Mouse (Mus musculus): ENCODE measurements around the gene B3galt5.
A peak's percentile ranks its signal among the peaks of the same experiment; 100 is the strongest.
"Not testable (repeated sequence)": the region's sequence is repeated elsewhere in the genome, so short reads cannot be mapped to it uniquely, and the experiment has no call there.

Gene B3galt5

DNA sequence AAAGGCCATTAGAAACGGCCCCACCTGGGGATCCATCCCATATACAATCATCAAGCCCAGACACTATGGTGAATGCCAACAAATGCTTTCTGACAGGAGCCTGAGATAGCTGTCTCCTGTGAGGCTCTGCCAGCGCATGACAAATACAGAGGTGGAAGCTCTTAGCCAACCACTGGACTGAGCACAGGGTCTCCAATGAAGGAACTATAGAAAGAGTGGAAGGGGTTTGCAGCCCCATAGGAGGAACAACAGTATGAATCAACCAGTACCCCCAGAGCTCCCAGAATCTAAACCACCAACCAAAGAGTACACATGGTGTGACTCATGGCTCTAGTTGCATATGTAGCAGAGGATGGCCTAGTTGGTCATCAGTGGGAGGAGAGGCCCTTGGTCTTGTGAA lies 36.1 kb downstream of the B3galt5 start:
- no peak for DNase-seq (ENCODE audit: low spot score)

GRCm38 (mm10) chr16:96272929-96273619 lies 37.5 kb downstream of the B3galt5 start:
- no peak for DNase-seq (ENCODE audit: low spot score)

- no peak for DNase-seq (ENCODE audit: low spot score)
Observed at GRCm38 (mm10) chr16:96276596-96276995, 41.0 kb downstream of the B3galt5 start.

DNA sequence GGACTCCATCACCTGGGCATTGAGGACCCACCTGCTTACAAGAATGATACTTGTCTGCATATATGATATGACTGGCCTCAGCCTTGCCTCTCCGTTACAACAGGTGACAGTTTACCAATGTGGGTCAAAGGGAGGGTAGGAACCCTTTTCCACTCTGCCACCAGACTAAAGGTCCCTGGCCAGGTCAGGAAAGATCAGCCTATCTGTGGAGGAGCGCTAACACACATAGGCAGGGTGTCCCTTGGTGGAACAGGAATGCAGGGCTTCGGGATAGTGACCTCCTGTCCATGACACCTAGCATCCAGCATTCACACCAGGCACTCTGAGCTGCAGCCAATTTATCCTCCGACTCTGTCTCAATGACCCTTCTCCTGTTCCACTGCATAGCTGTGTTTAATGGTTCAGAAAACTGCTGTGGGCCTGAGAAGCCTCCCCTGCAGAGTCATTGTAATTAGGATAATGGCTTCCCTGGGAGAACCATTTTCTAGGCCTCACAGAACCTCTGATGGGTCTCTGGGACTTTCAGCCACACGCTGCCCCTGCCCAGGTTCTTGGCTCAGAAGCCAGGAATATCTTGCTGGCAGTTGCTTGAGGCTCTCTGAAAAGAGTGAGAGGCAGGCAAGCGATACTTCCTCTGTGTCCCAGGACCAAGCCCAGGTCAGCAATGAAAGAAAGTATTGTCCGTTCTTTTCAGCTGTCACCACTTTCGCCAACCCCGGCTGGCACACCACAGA lies 43.1 kb downstream of the B3galt5 start:
- no peak for DNase-seq (ENCODE audit: low spot score)

- peak; percentile 66 for DNase-seq (ENCODE audit: low spot score)
Observed at GRCm38 (mm10) chr16:96280719-96281605, 45.4 kb downstream of the B3galt5 start.

DNA sequence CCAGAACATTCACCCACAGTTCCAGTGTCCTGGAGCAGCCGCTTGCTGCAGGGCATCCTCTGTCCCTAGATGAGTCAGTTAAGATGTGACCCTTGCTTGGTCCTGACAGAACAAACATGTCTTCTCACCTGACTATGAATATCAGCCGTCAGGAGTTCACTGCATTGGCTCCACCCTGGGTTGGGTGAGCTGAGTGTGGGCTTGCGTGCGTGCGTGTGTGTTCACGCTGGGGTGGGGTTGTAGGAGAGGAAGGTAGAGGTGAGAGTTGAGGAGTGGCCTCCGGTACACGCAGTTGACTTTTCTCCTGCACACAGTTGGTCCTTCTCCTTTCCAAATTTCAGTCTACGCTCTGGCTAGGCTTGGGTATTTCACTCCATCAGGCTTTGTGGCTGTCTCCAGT lies 47.0 kb downstream of the B3galt5 start:
- DNase-seq (ENCODE audit: low spot score): no peak

GRCm38 (mm10) chr16:96291885-96292284 lies 56.3 kb downstream of the B3galt5 start:
- DNase-seq (ENCODE audit: low spot score): no peak

DNA sequence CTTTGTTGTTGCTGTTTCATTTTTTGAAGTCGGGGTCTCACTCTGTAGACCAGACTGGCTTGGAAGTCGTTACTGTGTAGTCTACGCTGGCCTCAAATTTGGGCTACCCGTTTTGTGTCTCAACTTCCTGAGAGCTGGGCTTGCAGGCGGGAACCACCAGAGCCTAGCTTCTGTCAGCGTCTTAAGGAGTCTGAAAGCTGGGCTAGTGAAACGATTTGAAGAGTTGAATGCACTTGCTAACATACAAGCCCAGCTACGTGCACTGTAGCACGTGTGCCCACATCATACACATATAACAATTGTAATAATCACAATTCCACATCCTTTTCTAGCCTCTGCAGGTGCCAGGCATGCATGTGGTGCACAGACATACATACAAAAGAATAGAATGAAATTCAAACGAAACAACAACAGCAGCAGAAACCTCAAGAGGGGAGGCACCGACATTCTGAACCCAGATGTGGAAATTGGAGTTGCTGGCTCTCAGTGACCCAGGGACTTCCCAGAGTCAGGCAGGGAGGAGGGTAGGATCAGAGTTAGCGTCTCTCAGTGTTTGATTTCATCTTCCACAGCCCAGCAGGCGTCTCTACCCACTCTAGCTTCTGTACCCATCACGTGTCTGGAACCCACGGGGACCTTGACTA lies 57.1 kb downstream of the B3galt5 start:
- no peak for DNase-seq (ENCODE audit: low spot score)

- no peak for DNase-seq (ENCODE audit: low spot score)
Observed at GRCm38 (mm10) chr16:96298075-96298474, 62.5 kb downstream of the B3galt5 start.

GRCm38 (mm10) chr16:96298574-96298973 lies 63.0 kb downstream of the B3galt5 start:
- no peak for DNase-seq (ENCODE audit: low spot score)

- DNase-seq (ENCODE audit: low spot score): no peak
Observed at GRCm38 (mm10) chr16:96303356-96303755, 67.8 kb downstream of the B3galt5 start.

DNA sequence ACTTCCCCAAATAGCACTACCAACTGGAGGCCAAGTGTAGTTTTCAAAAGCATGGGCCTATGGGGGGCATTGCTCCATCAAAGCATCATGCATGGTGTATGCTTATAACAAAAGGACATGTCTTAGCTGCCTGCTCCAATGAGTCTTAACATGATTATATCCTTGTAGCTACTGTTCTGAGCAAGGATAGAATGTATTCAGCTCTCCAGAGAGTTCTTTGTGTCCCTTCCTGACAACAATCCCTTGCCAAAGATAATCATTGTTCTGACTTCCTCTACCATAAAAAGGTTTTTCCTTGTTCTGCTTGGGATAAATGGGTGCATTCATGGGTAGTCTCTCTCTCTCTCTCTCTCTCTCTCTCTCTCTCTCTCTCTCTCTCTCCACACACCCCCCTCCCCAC lies 68.8 kb downstream of the B3galt5 start:
- DNase-seq (ENCODE audit: low spot score): no peak

- no peak for DNase-seq (ENCODE audit: low spot score)
Observed at GRCm38 (mm10) chr16:96306905-96307304, 71.3 kb downstream of the B3galt5 start.

GRCm38 (mm10) chr16:96317803-96318202 lies 82.2 kb downstream of the B3galt5 start:
- no peak for DNase-seq (ENCODE audit: low spot score)

GRCm38 (mm10) chr16:96322739-96323138 lies 87.1 kb downstream of the B3galt5 start:
- DNase-seq (ENCODE audit: low spot score): no peak

- DNase-seq (ENCODE audit: low spot score): no peak
Observed at GRCm38 (mm10) chr16:96323166-96323565, 87.6 kb downstream of the B3galt5 start.

- DNase-seq (ENCODE audit: low spot score): peak; percentile 26
Observed at GRCm38 (mm10) chr16:96326110-96326999, 90.8 kb downstream of the B3galt5 start.

- DNase-seq (ENCODE audit: low spot score): not testable (repeated sequence)
Observed at GRCm38 (mm10) chr16:96327251-96327650, 91.7 kb downstream of the B3galt5 start.

DNA sequence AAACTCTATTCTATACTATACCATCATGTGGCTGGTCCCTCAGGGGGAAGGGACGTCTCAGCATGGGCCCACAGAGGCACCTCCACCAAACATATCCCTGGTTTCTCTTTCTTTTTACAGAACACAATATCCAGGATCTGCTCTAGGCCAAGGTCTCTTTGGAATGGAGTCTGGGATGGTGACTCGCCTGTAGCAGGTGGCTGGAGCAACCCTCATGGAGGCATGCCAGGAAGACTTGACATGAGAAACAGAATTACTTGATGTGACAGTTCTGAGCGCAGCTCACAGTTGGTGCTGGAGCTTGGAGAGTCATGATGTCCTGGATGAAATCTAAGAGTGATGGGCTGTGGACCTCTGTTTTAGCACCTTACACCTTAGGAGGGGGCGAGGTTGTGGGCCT lies 104.0 kb downstream of the B3galt5 start:
- DNase-seq (ENCODE audit: low spot score): no peak

- no peak for DNase-seq (ENCODE audit: low spot score)
Observed at GRCm38 (mm10) chr16:96341269-96341668, 105.7 kb downstream of the B3galt5 start.

DNA sequence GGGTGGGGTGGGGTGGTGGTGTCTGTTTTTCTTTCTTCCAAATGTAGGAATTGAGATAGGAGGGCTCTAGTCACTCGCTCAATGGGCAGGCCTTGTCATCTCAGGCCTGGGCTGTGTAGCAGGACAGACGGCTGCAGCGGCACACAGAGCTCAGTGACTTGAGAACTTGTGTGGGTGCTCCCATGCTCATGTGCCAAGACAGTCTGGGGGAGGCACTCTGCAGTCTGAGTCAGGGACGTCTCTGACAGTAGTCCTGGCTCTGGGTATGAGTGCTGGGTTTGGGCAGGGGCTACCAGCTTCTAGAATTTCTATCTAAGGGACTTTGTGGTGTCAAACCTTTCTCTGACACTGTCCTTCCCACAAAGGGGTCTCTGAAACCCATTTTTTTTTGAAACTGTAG lies 106.3 kb downstream of the B3galt5 start:
- no peak for DNase-seq (ENCODE audit: low spot score)

Data from ovary, postnatal 36 days (tissue).